Mouse (Mus musculus) cortical plate, adult 2 months (tissue): ENCODE data around the gene Timmdc1.

Experiments used
- CTCF ChIP-seq: fragments of 200-500 bp; IDR thresholded peaks from 2 replicates; pipeline ENCODE4 v1.5.1; 2011; ENCODE audit warnings: mild to moderate bottlenecking, control low read depth, low read length; ENCODE audit not compliant: insufficient read depth; ENCODE audit errors: extremely low read depth
- POLR2A ChIP-seq: fragments of 200-500 bp; IDR thresholded peaks from 2 replicates; pipeline ENCODE4 v1.6.1; 2011; ENCODE audit warnings: mild to moderate bottlenecking, low read length, control low read depth; ENCODE audit not compliant: insufficient read depth; ENCODE audit errors: extremely low read depth

- TF ChIP-seq POLR2A = no peak
- no peak for TF ChIP-seq CTCF
Measured at GRCm38 (mm10) chr16:38462161-38462560, 60.3 kb downstream of the Timmdc1 start.
